Mouse (Mus musculus): ENCODE results near the gene Inpp4b.

DNA sequence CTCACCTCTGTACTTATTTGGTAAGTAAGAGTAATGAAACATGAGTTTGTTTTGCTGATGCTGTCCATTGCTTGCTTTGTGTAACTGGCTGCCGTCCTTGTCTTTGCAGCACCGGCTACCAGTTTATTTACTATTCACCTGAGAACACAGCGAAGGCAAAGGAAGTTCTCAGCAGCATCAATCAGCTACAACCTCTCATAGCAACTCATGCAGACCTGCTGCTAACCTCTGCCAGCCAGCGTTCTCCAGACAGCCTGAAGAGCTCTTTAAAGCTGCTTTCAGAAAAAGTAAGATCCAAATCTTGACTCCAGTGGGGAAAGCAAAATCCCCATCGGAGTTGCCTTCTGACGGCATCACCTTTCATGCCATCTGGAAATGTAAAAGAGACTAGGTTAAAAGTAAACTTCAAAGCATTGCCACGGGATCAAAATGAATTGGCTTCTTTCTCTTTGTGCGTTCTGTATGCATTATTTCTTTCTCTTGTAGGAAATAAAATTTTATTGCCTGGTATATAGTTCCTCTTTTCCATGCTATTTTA lies 642.8 kb downstream of the Inpp4b start:
- TF ChIP-seq POLR2A (IDR thresholded peaks at IDR 0.05; ENCODE audit: control insufficient read depth, extremely low read depth, insufficient read depth, low read length, poor library complexity) = no peak
- no peak for TF ChIP-seq CTCF (IDR thresholded peaks at IDR 0.05; ENCODE audit: borderline replicate concordance, control insufficient read depth, extremely low read depth, insufficient read depth, low read length, poor library complexity)
